Mouse (Mus musculus): ENCODE measurements around the gene Tmem247. TPM values are rescaled to one million over a fixed set of nuclear protein-coding genes. Genes with fewer than 3 reads are reported as not detected.

Tmem247 gene
- polyA plus RNA-seq (2011; ENCODE audit: insufficient read depth, insufficient read length, low replicate concordance, missing spikeins) = not detected in 2 replicates

DNA sequence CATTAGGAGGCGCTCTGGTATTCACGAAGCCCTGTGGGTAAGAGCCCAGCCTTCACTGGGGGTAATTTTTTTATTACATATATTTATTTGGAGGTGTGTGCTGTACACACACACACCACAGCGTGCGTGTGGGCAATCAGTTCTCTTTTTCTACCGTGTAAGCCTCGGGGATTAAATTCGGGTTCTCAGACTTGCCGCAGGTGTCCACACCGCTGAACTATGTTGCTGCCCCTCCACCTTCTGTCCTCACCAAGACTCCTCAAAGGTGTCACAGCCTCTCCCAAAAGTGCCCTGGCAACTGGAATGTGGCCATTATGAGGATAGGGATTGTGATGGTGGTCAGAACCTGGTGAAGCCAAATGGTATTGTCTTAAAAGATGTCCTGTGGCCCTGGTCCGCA, at the start of gene Tmem247:
Tmem247 (plus strand) TSS at position 301 of the 400 bp plus-strand sequence.
- TF ChIP-seq POLR2A (IDR thresholded peaks at IDR 0.05; ENCODE audit: borderline replicate concordance, control insufficient read depth, low read depth, low read length) (no peak), CTCF (IDR thresholded peaks at IDR 0.05; ENCODE audit: control insufficient read depth, insufficient read depth, low read length) (no peak)
- Histone ChIP-seq H3K4me3 (replicated peaks; ENCODE audit: control insufficient read depth, low read depth, low read length) (no peak within 1 kb of the TSS), H3K4me1 (ENCODE audit: control insufficient read depth, insufficient read depth, low read length) (no peaks in the 10 kb centered on the region), H3K27ac (ENCODE audit: control insufficient read depth, insufficient read depth, low read depth, low read length, poor library complexity) (no peak within 1 kb of the TSS)
- WGBS = 83% methylated on average over 10 of the region's 10 CpGs

DNA sequence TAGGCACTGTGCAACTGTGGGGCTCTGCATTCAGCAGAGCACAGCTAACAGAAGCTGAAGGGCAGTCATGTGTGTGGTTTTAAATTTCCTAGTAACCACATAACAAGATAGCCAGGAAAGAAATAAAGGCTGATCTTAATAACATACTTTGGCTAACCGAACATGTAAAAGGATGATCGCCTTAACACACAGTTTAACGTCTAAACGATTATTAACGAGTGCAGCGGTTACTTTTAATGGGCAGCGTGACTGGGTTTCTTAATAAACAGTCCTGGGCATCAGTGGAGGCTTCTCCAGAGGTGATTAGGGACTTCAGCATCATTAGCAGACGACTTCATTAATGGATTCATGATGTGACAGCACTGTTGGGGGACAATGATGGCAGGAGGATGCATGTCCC, 46.6 kb upstream of the Tmem247 start:
- Histone ChIP-seq H3K4me1 (ENCODE audit: control insufficient read depth, insufficient read depth, low read length) (no peaks in the 10 kb centered on the region), H3K27ac (ENCODE audit: control insufficient read depth, insufficient read depth, low read depth, low read length, poor library complexity) (no peak overlapping the region), H3K4me3 (replicated peaks; ENCODE audit: control insufficient read depth, low read depth, low read length) (no peak overlapping the region)
- 89% methylated on average over 8 of the region's 8 CpGs for WGBS
- TF ChIP-seq POLR2A (IDR thresholded peaks at IDR 0.05; ENCODE audit: borderline replicate concordance, control insufficient read depth, low read depth, low read length) (no peak), CTCF (IDR thresholded peaks at IDR 0.05; ENCODE audit: control insufficient read depth, insufficient read depth, low read length) (no peak)

- WGBS = 39% methylated on average over 6 of the region's 6 CpGs
- Histone ChIP-seq H3K27ac (ENCODE audit: control insufficient read depth, insufficient read depth, low read depth, low read length, poor library complexity) (no peak overlapping the region), H3K4me3 (replicated peaks; ENCODE audit: control insufficient read depth, low read depth, low read length) (no peak overlapping the region), H3K4me1 (ENCODE audit: control insufficient read depth, insufficient read depth, low read length) (no peaks in the 10 kb centered on the region)
- TF ChIP-seq CTCF (IDR thresholded peaks at IDR 0.05; ENCODE audit: control insufficient read depth, insufficient read depth, low read length) = no peak
- no peak for TF ChIP-seq POLR2A (IDR thresholded peaks at IDR 0.05; ENCODE audit: borderline replicate concordance, control insufficient read depth, low read depth, low read length)
These were observed 44.5 kb upstream of the Tmem247 start for GRCm38 (mm10) chr17:86872643-86873042.

GRCm38 (mm10) chr17:86876940-86877339, 40.2 kb upstream of the Tmem247 start:
- WGBS = 66% methylated on average over 9 of the region's 9 CpGs
- Histone ChIP-seq H3K4me1 (ENCODE audit: control insufficient read depth, insufficient read depth, low read length) (no peaks in the 10 kb centered on the region; the same call in 1 of the 2 replicates), H3K4me3 (replicated peaks; ENCODE audit: control insufficient read depth, low read depth, low read length) (no peak overlapping the region), H3K27ac (ENCODE audit: control insufficient read depth, insufficient read depth, low read depth, low read length, poor library complexity) (no peak overlapping the region)
- no peak for TF ChIP-seq CTCF (IDR thresholded peaks at IDR 0.05; ENCODE audit: control insufficient read depth, insufficient read depth, low read length)
- no peak for TF ChIP-seq POLR2A (IDR thresholded peaks at IDR 0.05; ENCODE audit: borderline replicate concordance, control insufficient read depth, low read depth, low read length)

DNA sequence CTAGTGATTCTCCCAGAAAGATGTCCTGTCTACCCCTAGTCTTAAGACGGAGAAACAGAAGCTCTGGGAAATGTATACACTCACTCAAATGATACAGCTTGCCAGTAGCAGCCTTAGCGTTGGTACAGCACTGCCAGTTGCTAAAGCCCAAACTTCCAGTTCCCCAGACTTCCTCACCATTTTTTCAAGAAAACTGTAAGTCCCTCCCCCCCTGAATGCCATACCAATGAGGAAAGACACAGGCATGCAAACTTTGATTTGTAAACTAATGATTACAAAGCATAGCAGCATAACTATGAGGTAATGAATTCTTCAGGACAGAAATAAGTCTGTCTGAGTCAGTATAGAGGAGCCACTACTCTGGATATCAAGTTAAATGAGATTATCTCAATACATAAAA, 39.4 kb upstream of the Tmem247 start:
- Histone ChIP-seq H3K4me1 (ENCODE audit: control insufficient read depth, insufficient read depth, low read length) (no peaks in the 10 kb centered on the region; the same call in 1 of the 2 replicates), H3K27ac (ENCODE audit: control insufficient read depth, insufficient read depth, low read depth, low read length, poor library complexity) (no peak overlapping the region), H3K4me3 (replicated peaks; ENCODE audit: control insufficient read depth, low read depth, low read length) (no peak overlapping the region)
- 61% methylated on average over 2 of the region's 2 CpGs for WGBS
- TF ChIP-seq POLR2A (IDR thresholded peaks at IDR 0.05; ENCODE audit: borderline replicate concordance, control insufficient read depth, low read depth, low read length) = no peak
- no peak for TF ChIP-seq CTCF (IDR thresholded peaks at IDR 0.05; ENCODE audit: control insufficient read depth, insufficient read depth, low read length)

GRCm38 (mm10) chr17:86880056-86880455, 37.1 kb upstream of the Tmem247 start:
- Histone ChIP-seq H3K27ac (ENCODE audit: control insufficient read depth, insufficient read depth, low read depth, low read length, poor library complexity) (no peak overlapping the region), H3K4me3 (replicated peaks; ENCODE audit: control insufficient read depth, low read depth, low read length) (no peak overlapping the region), H3K4me1 (ENCODE audit: control insufficient read depth, insufficient read depth, low read length) (no peaks in the 10 kb centered on the region; the same call in 1 of the 2 replicates)
- WGBS = 83% methylated on average over 10 of the region's 10 CpGs
- TF ChIP-seq CTCF (IDR thresholded peaks at IDR 0.05; ENCODE audit: control insufficient read depth, insufficient read depth, low read length) (no peak), POLR2A (IDR thresholded peaks at IDR 0.05; ENCODE audit: borderline replicate concordance, control insufficient read depth, low read depth, low read length) (no peak)

DNA sequence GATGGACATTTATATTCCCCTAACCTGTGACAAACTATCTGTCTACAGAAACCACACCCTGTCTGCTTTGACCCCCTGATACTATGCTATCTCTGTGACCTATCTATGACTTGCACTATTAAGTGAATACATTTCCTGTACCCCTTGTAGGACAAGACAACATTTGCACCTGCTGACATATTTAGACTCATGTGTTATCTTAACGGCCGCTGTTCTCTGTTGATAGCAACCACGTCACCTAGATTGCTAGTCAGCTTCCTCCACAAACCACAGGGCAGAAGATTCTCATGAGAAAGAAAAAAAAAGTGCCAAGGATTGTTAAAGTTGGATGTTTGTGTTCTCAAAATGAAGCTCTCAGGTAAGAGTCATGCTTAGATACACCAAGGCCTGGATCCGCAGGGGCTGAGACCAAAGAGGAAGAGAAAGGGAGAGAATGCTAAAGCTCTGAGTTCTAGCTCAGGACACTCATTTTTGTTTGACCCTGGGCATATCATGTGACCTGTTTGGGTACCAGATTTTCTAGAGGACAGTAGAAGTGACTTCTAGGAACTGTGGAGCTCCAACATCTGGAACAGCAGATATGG, 36.6 kb upstream of the Tmem247 start:
- 48% methylated on average over 4 of the region's 4 CpGs for WGBS
- Histone ChIP-seq H3K4me3 (replicated peaks; ENCODE audit: control insufficient read depth, low read depth, low read length) (no peak overlapping the region), H3K27ac (ENCODE audit: control insufficient read depth, insufficient read depth, low read depth, low read length, poor library complexity) (no peak overlapping the region), H3K4me1 (ENCODE audit: control insufficient read depth, insufficient read depth, low read length) (no peaks in the 10 kb centered on the region; the same call in 1 of the 2 replicates)
- no peak for TF ChIP-seq CTCF (IDR thresholded peaks at IDR 0.05; ENCODE audit: control insufficient read depth, insufficient read depth, low read length)
- TF ChIP-seq POLR2A (IDR thresholded peaks at IDR 0.05; ENCODE audit: borderline replicate concordance, control insufficient read depth, low read depth, low read length) = no peak

- Histone ChIP-seq H3K4me1 (ENCODE audit: control insufficient read depth, insufficient read depth, low read length) (no peaks in the 10 kb centered on the region), H3K4me3 (replicated peaks; ENCODE audit: control insufficient read depth, low read depth, low read length) (no peak overlapping the region), H3K27ac (ENCODE audit: control insufficient read depth, insufficient read depth, low read depth, low read length, poor library complexity) (no peak overlapping the region)
- 76% methylated on average over 4 of the region's 4 CpGs for WGBS
- TF ChIP-seq CTCF (IDR thresholded peaks at IDR 0.05; ENCODE audit: control insufficient read depth, insufficient read depth, low read length) (no peak), POLR2A (IDR thresholded peaks at IDR 0.05; ENCODE audit: borderline replicate concordance, control insufficient read depth, low read depth, low read length) (no peak)
These were observed 22.0 kb upstream of the Tmem247 start for GRCm38 (mm10) chr17:86895191-86895590.
